Mouse (Mus musculus): ENCODE data around the gene Ttyh3.

DNA sequence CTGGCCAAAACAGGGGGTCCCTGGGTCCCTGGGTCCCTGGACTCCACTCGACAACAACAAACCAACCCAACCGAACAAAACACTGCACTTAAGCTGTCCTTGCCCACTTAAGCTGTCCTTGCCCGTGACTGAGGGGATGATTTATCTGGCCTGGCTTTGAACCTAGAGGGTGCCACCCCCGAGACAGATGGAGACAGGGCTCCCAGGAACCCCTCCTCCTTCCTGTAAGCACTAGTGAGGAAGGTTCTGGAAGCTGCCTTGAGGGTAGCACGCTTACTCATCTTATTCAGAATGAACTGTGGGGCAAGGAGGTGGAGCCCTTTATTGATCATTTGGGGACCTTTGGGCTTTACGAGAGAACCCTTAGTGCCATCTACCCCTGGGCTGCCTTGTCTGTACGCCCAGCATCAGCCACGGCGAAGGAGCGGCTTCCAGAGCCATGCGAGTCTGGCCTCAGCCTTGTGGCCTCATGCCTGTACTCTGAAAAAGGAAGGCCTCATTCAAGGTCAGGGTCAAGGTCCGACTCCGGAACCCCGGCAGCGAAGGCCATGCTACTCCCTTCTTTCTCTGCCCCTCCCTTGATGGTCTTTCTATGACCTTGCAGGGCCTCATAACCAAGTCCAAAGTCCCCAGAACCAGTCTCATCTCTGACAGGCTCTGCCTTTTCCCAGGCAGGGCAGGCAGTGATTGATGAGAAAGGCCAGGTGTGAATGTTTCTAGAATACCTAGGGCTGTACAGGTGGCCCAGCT lies 5.4 kb upstream of the Ttyh3 start:
- TF ChIP-seq CTCF (IDR thresholded peaks at IDR 0.05; ENCODE audit: borderline replicate concordance, extremely low read depth, insufficient read depth, insufficient read length), result no peak
- TF ChIP-seq POLR2A (IDR thresholded peaks at IDR 0.05; ENCODE audit: borderline replicate concordance, extremely low read depth, insufficient read depth, insufficient read length, poor library complexity, severe bottlenecking), result no peak

Measured in brain, embryonic 14.5 days (tissue).